Mouse (Mus musculus) limb, embryonic 14.5 days (tissue): Measurements from ENCODE around the gene Inka2. TPM values are rescaled to one million over a fixed set of nuclear protein-coding genes. Genes with fewer than 3 reads are reported as not detected.
A peak's percentile ranks its signal among the peaks of the same experiment; 100 is the strongest.

Source experiments
- ATAC-seq: fragments of 200-750 bp; cut with Nextera tagmentation; 2 replicates; pipeline ENCODE4 v1.8.0; 2017; ENCODE audit warnings: low read depth, moderate number of reproducible peaks, moderate TSS enrichment; ENCODE audit not compliant: low FRiP score
- DNase-seq: peaks from one replicate; pipeline ENCODE4 v3.0.0-alpha.2; 2015; ENCODE audit warnings: low spot score
- H3K27ac ChIP-seq: fragments of 300-500 bp; sonication (generic); replicated peaks from 2 replicates; pipeline ENCODE4 v1.5.1; 2014; ENCODE audit warnings: low read depth, mild to moderate bottlenecking, low read length, moderate library complexity, mixed read lengths
- H3K27me3 ChIP-seq: fragments of 300-500 bp; sonication (generic); 2 replicates; pipeline ENCODE4 v1.6.1; 2014; ENCODE audit warnings: low read length, mixed read lengths; ENCODE audit not compliant: control insufficient read depth, insufficient read depth
- H3K36me3 ChIP-seq: fragments of 300-500 bp; sonication (generic); 2 replicates; pipeline ENCODE4 v1.6.1; 2014; ENCODE audit warnings: mild to moderate bottlenecking, low read length, moderate library complexity, mixed read lengths; ENCODE audit not compliant: control insufficient read depth, insufficient read depth
- H3K4me1 ChIP-seq: fragments of 300-500 bp; sonication (generic); 2 replicates; pipeline ENCODE4 v1.6.1; 2014; ENCODE audit warnings: antibody characterized with exemption, low read length, mixed read lengths; ENCODE audit not compliant: control insufficient read depth, insufficient read depth
- H3K4me2 ChIP-seq: fragments of 300-500 bp; sonication (generic); replicated peaks from 2 replicates; pipeline ENCODE4 v1.6.1; 2014; ENCODE audit warnings: low read depth, mild to moderate bottlenecking, low read length, moderate library complexity; ENCODE audit not compliant: severe bottlenecking
- H3K4me3 ChIP-seq: fragments of 300-500 bp; sonication (generic); replicated peaks from 2 replicates; pipeline ENCODE4 v1.5.1; 2014; ENCODE audit warnings: low read length
- H3K9ac ChIP-seq: fragments of 300-500 bp; sonication (generic); 2 replicates; pipeline ENCODE4 v1.6.1; 2014; ENCODE audit warnings: mild to moderate bottlenecking, low read depth, low read length, moderate library complexity; ENCODE audit not compliant: severe bottlenecking
- H3K9me3 ChIP-seq: fragments of 300-500 bp; sonication (generic); 2 replicates; pipeline ENCODE4 v1.6.1; 2016; ENCODE audit warnings: low read length; ENCODE audit not compliant: control insufficient read depth
- POLR2A ChIP-seq: fragments of 200-500 bp; IDR thresholded peaks from 2 replicates; pipeline ENCODE4 v1.8.0; 2012; ENCODE audit warnings: inconsistent platforms, mild to moderate bottlenecking, moderate library complexity, borderline replicate concordance; ENCODE audit not compliant: insufficient read depth, insufficient read length; ENCODE audit errors: extremely low read depth
- WGBS: fragments of 180-500 bp; shearing (Covaris S2); extraction: QIAGEN DNeasy Blood & Tissue Kit; methylation state at CpG from one replicate; pipeline ENCODE4 v1.1.7; 2014; 5-methylcytosine and 5-hydroxymethylcytosine counted together
- polyA plus RNA-seq, 2 experiments: library from polyadenylated mRNA; depleted of rRNA in 1 of 2; stranded (reverse) in 1 of 2; unstranded in 1 of 2; fragments of >200 nt; fragmentation: Nextera tagmentation in 1 of 2; extraction: Ambion mirVana in 1 of 2; gene quantifications; 2 replicates each; pipeline versions ENCODE4 v1.2.1 to v1.2.3; 2012 to 2014

Inka2 gene
- polyA plus RNA-seq, 2 experiments: 1.7 to 5.9 TPM

DNA sequence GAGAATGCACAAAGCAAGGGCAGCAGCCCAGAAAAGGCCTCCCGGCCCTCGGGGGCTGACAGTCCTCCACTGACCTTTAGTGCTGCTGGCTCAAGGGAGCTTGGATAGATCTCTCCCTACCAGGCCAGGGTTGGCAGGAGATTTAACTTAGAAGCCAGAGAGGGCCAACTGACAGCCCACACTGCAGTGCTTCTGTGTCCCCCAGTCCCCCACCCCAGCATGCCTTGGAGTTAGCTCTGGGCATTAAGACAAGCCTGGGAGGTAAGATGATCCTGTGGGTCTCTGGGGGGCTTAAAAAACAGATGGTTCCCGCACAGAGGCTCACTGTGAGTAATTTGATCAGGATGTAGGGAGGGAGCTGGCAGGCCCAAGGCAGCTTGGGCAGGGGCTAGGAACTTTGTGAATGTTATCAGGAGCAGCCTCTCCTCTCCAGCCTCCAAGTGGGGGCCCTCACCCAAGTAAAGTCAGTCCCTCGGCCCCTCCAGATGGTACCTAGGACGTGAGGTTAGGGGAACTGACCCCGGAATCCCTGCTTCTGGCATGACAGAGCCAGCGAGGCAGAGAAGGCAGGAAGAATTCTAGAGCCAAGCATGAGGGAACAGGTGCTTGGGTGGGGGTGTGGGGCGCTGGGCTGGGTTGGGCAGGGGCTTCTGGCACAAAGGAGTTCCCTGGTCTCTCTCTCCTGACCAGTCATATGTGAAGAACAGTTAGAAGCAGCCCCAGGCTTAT is 9.9 kb downstream of the Inka2 start:
- DNase-seq (peak; percentile 68), ATAC-seq (peak; percentile 83)
- H3K9ac ChIP-seq: peak overlapping the region; percentile 21; the same call in 1 of the 2 replicates
- H3K9me3 ChIP-seq: no peaks in the 10 kb centered on the region
- no peaks in the 10 kb centered on the region for H3K36me3 ChIP-seq
- no peak overlapping the region for H3K4me3 ChIP-seq
- no peaks in the 10 kb centered on the region for H3K27me3 ChIP-seq
- TF ChIP-seq POLR2A: no peak
- H3K27ac ChIP-seq: peak overlapping the region; percentile 13; the same call in 1 of the 2 replicates
- whole genome bisulfite sequencing: 10% methylated on average over 7 of the region's 8 CpGs
- H3K4me2 ChIP-seq: no peak overlapping the region
- peaks cover 9% of the 10 kb centered on the region for H3K4me1 ChIP-seq

DNA sequence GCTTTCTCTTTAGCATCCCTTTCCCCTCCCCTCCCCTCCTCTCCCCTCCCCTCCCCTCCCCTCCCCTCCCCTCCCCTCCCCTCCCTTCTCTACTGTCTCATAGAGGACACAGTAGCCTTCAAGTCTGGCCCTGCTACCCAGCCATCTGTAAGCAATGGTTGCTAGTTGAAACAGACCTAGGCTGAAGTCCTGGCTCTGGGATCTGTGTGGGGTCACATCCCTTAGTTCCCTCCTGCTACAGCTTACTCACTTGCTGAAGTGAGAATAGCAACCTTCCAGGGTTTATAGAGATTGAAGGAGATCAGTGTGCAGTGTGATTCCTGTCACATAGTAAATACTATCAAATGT is 10.4 kb downstream of the Inka2 start:
- Histone ChIP-seq H3K4me2 (no peak overlapping the region), H3K27me3 (no peaks in the 10 kb centered on the region), H3K9me3 (no peaks in the 10 kb centered on the region), H3K27ac (no peak overlapping the region), H3K36me3 (no peaks in the 10 kb centered on the region), H3K4me1 (peaks cover 9% of the 10 kb centered on the region), H3K4me3 (no peak overlapping the region), H3K9ac (no peak overlapping the region)
- DNase-seq (no peak), ATAC-seq (no peak)
- TF ChIP-seq POLR2A: no peak

DNA sequence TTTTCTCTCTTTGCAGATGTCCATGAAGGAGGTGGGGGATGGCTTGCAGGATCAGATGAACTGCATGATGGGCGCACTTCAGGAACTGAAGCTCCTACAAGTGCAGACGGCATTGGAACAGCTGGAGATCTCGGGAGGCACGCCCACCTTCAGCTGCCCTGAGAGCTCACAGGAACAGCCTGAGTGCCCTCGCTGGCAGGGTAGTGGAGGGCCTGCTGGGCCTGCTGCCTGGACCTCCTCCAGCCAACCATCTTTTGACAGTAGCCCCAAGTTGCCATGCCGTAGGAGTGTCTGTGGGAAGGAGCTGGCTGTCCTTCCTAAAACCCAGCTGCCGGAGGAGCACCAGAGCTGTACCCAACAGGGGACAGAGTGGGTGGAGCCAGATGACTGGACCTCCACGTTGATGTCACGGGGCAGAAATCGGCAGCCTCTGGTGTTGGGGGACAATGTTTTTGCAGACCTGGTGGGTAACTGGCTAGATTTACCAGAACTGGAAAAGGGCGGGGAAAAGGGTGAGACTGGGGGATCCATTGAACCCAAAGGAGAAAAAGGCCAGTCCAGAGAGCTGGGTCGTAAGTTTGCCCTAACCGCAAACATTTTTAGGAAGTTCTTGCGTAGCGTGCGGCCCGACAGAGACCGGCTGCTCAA is 12.1 kb downstream of the Inka2 start:
- TF ChIP-seq POLR2A: no peak
- H3K27ac ChIP-seq: peak overlapping the region; percentile 33; the same call in 1 of the 2 replicates
- H3K4me2 ChIP-seq: no peak overlapping the region
- peak; percentile 31 for DNase-seq
- peak; percentile 19 for ATAC-seq
- no peaks in the 10 kb centered on the region for H3K9me3 ChIP-seq
- H3K4me3 ChIP-seq: no peak overlapping the region
- no peak overlapping the region for H3K9ac ChIP-seq
- H3K4me1 ChIP-seq: peaks cover 9% of the 10 kb centered on the region
- H3K27me3 ChIP-seq: no peaks in the 10 kb centered on the region
- no peaks in the 10 kb centered on the region for H3K36me3 ChIP-seq
- 60% methylated on average over 18 of the region's 18 CpGs for whole genome bisulfite sequencing

DNA sequence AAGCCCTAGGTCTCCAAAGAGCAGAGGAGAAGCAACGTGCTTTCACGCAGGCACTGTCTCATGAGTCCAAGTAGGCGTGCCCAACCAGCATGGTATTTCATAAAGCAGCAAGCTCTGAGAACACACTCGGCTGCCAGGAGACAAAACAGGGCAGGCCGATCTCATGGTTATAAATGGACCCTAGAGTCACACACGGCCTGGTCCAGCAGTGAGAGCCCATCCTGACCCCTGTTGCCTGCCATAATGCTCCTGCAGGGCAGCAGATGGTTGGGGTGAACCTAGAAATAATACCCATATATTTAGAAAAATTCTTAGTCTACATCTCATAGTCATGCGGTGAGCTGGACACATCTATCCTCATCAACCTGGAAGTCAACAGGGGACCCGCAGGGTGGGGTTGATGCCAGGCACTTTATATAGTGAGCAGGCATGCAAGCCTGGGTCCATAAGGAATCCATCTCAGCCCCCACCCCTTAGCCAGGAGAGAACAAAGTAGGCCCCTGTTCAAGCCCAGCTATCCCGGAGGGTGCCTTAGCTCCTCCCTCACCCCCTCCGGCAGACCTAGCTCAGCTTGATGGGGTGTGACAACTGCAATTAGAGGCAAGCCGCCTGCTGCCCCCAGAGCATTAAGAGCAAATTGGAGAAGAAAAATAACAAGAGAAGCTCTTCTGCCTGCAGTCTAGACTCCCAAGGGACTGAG is 13.6 kb downstream of the Inka2 start:
- H3K27me3 ChIP-seq: no peaks in the 10 kb centered on the region
- H3K9me3 ChIP-seq: no peaks in the 10 kb centered on the region
- no peak for TF ChIP-seq POLR2A
- DNase-seq (no peak), ATAC-seq (no peak)
- no peak overlapping the region for H3K4me2 ChIP-seq
- no peak overlapping the region for H3K27ac ChIP-seq
- H3K4me1 ChIP-seq: peaks cover 9% of the 10 kb centered on the region
- no peak overlapping the region for H3K4me3 ChIP-seq
- WGBS: 53% methylated on average over 11 of the region's 11 CpGs
- H3K9ac ChIP-seq: no peak overlapping the region
- no peaks in the 10 kb centered on the region for H3K36me3 ChIP-seq

DNA sequence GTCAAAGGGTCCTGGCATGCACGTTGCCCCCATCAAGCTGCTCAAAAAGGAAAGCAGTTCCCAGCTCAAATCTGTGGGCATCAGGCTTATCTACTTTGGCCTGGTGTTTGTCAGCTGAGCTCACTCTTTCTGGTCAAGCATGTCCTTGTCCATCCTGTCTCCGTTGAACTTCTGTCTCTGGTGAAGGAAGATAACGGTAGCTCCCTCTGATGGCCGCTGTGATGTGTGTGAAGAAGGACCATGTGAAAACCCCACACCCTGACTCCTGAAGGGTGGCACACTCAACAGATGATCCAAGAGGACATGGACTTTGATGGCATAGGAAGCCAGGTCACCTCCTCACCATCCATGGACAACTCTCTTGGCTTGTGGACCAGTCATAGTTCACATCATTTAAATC is 14.3 kb downstream of the Inka2 start:
- H3K36me3 ChIP-seq: no peaks in the 10 kb centered on the region
- no peaks in the 10 kb centered on the region for H3K27me3 ChIP-seq
- H3K4me3 ChIP-seq: no peak overlapping the region
- H3K9me3 ChIP-seq: no peaks in the 10 kb centered on the region
- H3K27ac ChIP-seq: no peak overlapping the region
- H3K4me2 ChIP-seq: no peak overlapping the region
- peaks cover 8% of the 10 kb centered on the region for H3K4me1 ChIP-seq
- no peak for TF ChIP-seq POLR2A
- no peak for ATAC-seq
- WGBS: 56% methylated on average over 4 of the region's 4 CpGs
- H3K9ac ChIP-seq: no peak overlapping the region
- no peak for DNase-seq
